Mouse (Mus musculus) neural tube, embryonic 12.5 days (tissue): Measurements from ENCODE around the gene Zdhhc21. TPM values are rescaled to one million over a fixed set of nuclear protein-coding genes. Genes with fewer than 3 reads are reported as not detected.

Source experiments
- ATAC-seq: fragments of 200-750 bp; cut with Nextera tagmentation; 2 replicates; pipeline ENCODE4 v1.8.0; 2017; ENCODE audit warnings: low read depth, mild to moderate bottlenecking, moderate TSS enrichment, moderate library complexity; ENCODE audit not compliant: low FRiP score
- H3K27ac ChIP-seq: fragments of 300-500 bp; sonication (generic); 2 replicates; pipeline ENCODE4 v1.5.1; 2016
- H3K27me3 ChIP-seq: fragments of 300-500 bp; sonication (generic); replicated peaks from 2 replicates; pipeline ENCODE4 v1.6.1; 2016; ENCODE audit warnings: mild to moderate bottlenecking
- H3K36me3 ChIP-seq: fragments of 300-500 bp; sonication (generic); 2 replicates; pipeline ENCODE4 v1.6.1; 2016; ENCODE audit warnings: mild to moderate bottlenecking
- H3K4me1 ChIP-seq: fragments of 300-500 bp; sonication (generic); 2 replicates; pipeline ENCODE4 v1.6.1; 2016
- H3K4me2 ChIP-seq: fragments of 300-500 bp; sonication (generic); replicated peaks from 2 replicates; pipeline ENCODE4 v1.6.1; 2016; ENCODE audit warnings: mild to moderate bottlenecking
- H3K4me3 ChIP-seq: fragments of 300-500 bp; sonication (generic); 2 replicates; pipeline ENCODE4 v1.5.1; 2016
- H3K9ac ChIP-seq: fragments of 300-500 bp; sonication (generic); 2 replicates; pipeline ENCODE4 v1.6.1; 2016; ENCODE audit warnings: mild to moderate bottlenecking
- H3K9me3 ChIP-seq: fragments of 300-500 bp; sonication (generic); 2 replicates; pipeline ENCODE4 v1.6.1; 2016; ENCODE audit warnings: mild to moderate bottlenecking
- WGBS: fragments of 180-500 bp; shearing (Covaris S2); methylation state at CpG from one replicate; pipeline ENCODE4 v1.1.7; 2016; 5-methylcytosine and 5-hydroxymethylcytosine counted together
- polyA plus RNA-seq: library from polyadenylated mRNA; unstranded; fragments of >200 nt; fragmentation: Nextera tagmentation; extraction: Ambion mirVana; gene quantifications from 2 replicates; pipeline ENCODE4 v1.2.1, GENCODE M21; 2016

Zdhhc21 gene
- polyA plus RNA-seq, 1 experiment from 2014 or later: 17.2 TPM

DNA sequence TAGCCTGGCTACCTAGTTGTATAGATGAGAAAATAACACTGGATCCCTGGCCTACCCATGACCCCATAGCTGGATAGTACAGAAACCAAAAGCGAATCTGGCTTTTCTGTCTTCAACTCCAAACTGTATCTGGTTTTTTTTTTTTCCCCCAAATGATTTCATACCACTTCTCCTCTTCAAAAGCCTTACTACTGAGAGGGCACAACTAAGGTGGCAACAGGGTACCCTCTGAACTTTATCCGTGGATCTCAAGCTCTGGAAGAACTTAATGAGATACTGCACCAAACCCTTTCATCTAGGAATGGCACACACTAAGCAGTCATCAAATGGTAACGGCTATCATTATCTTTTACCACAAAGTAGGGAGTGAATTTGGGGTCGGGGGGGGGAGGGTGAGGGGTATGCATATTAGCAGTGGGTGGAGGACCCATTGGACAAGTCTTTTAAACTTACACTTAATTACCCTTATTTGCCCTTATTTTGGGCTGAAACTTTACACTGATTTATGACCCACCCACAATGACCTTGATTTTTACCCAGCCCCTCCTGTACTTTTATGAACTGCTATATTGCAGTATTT, 1.2 kb downstream of the Zdhhc21 start:
- ATAC-seq: peak; percentile 28
- Histone ChIP-seq H3K4me2 (peak overlapping the region; percentile 81), H3K9ac (peak overlapping the region; percentile 91), H3K36me3 (no peaks in the 10 kb centered on the region), H3K27ac (no peak overlapping the region), H3K27me3 (no peaks in the 10 kb centered on the region), H3K4me1 (peaks cover 6% of the 10 kb centered on the region; the same call in 1 of the 2 replicates), H3K4me3 (peak overlapping the region; percentile 74), H3K9me3 (no peaks in the 10 kb centered on the region)
- 25% methylated on average over 4 of the region's 4 CpGs for WGBS

DNA sequence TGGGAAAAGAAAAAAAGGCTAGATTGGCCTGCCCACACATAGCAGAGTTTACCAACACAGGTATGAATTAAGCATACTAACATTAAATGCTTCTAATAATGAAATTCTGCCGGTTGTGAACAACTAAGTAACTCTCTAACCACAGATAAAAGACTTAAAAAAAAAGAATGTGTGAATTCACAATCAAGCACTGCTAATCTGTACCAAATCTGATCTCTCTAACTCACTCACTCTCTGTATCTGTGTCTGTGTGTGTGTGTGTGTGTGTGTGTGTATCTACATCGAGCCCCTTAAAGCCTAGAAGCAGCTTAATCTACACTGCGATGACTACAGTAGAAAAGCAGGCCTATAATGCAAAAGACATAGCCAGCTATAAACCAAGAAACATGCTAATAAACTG, 2.8 kb downstream of the Zdhhc21 start:
- 93% methylated on average over 3 of the region's 3 CpGs for WGBS
- no peak overlapping the region for H3K27ac ChIP-seq
- no peaks in the 10 kb centered on the region for H3K27me3 ChIP-seq
- H3K4me1 ChIP-seq: peaks cover 6% of the 10 kb centered on the region; the same call in 1 of the 2 replicates
- H3K36me3 ChIP-seq: no peaks in the 10 kb centered on the region
- H3K4me3 ChIP-seq: no peak overlapping the region
- no peak for ATAC-seq
- no peaks in the 10 kb centered on the region for H3K9me3 ChIP-seq
- H3K4me2 ChIP-seq: no peak overlapping the region
- H3K9ac ChIP-seq: no peak overlapping the region

DNA sequence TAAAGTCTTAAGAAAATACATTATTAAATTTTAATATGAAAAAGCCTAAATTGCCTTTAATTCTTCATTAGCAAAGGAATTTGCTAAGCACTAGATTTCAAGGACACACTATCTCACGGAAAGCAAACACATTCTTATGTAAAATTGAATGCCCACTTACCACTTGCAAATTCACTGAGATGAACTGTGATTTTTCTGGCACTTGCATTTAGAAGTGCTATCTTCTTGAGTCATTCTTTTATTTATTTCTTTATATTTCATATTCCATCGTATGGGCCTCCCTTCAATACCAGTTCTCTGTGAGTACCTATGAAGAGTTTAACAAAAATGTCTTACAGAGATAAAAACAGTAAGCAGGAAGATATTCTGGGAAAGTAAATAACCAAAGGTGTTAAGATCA, 5.9 kb downstream of the Zdhhc21 start:
- H3K4me1 ChIP-seq: peaks cover 6% of the 10 kb centered on the region
- no peak overlapping the region for H3K4me2 ChIP-seq
- ATAC-seq: no peak
- no peak overlapping the region for H3K9ac ChIP-seq
- 92% methylated on average over 2 of the region's 2 CpGs for WGBS
- H3K27me3 ChIP-seq: no peaks in the 10 kb centered on the region
- no peaks in the 10 kb centered on the region for H3K9me3 ChIP-seq
- no peak overlapping the region for H3K4me3 ChIP-seq
- no peak overlapping the region for H3K27ac ChIP-seq
- H3K36me3 ChIP-seq: no peaks in the 10 kb centered on the region

DNA sequence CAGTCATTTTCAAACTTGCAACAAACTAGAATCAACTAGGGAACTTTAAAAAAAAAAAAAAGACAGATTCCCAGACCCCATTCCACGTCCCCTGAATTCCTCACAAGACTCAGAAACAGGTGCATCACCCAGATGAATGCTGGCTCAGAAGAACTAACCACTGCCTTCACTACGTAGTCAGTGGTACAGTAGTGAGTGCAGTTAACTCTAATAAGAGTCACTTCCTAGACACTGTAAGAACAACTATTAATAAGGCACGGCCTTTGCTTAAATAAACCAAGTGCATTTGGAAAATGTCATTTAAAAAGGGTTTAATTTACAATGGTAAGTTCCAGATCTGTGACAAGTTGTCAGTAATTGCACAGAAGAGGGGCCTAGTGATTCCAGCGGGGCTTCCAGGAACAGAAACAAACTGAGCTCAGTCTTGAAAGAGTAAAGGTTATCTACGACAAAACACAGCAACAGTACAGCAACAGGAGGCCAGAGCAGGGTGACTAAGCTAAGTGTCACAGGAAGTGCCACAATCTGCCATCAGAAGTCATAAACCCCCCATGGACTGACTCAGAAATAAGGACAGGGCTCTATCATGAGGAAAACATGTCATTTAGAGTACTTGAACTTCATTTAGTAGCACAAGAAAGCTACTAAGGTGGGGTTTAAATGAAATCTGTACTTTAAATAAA, 11.1 kb downstream of the Zdhhc21 start:
- ATAC-seq: no peak
- no peak overlapping the region for H3K4me2 ChIP-seq
- no peak overlapping the region for H3K27ac ChIP-seq
- WGBS: 48% methylated on average over 5 of the region's 5 CpGs
- no peak overlapping the region for H3K9ac ChIP-seq
- no peaks in the 10 kb centered on the region; the same call in 1 of the 2 replicates for H3K4me1 ChIP-seq
- no peaks in the 10 kb centered on the region for H3K27me3 ChIP-seq
- peaks cover 2% of the 10 kb centered on the region; the same call in 1 of the 2 replicates for H3K36me3 ChIP-seq
- no peak overlapping the region for H3K4me3 ChIP-seq
- no peaks in the 10 kb centered on the region for H3K9me3 ChIP-seq

DNA sequence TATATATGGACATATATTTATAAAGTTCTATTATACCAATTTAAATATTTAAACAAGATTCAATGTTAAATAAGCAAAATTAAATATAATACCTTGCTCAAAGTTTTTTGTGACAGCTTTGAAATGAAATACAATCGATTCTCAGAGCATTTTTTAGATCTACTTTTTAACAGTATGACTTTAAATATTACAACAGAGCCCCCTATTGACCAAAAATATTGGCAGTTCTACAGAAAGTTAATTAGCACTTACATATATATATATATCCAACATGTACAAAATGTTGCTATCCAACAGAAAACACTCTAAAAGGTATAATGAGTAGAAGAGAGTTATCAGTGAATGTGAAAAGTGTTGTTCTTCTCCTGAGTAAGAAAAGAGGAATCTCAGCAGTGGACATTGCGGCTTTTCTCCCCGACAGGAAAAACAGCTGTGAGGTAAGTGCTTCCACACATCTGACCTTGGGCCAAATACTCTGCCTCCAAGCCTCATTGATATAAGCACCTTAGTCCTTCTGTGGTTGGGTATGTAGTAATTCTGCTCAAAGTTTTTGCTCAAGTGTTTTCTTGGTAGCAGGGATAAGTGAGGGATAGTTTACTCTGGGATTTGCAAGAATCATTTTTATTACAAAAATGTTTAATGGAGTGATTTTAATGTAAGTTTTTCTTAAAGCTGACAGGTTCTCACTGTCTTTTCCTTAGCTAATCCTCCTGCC, 22.1 kb downstream of the Zdhhc21 start:
- Histone ChIP-seq H3K4me1 (no peaks in the 10 kb centered on the region), H3K36me3 (peaks cover 16% of the 10 kb centered on the region; the same call in 1 of the 2 replicates), H3K9ac (no peak overlapping the region), H3K27me3 (no peaks in the 10 kb centered on the region), H3K27ac (no peak overlapping the region), H3K4me3 (no peak overlapping the region), H3K9me3 (no peaks in the 10 kb centered on the region), H3K4me2 (no peak overlapping the region)
- ATAC-seq: no peak
- WGBS: 88% methylated on average over 3 of the region's 3 CpGs

DNA sequence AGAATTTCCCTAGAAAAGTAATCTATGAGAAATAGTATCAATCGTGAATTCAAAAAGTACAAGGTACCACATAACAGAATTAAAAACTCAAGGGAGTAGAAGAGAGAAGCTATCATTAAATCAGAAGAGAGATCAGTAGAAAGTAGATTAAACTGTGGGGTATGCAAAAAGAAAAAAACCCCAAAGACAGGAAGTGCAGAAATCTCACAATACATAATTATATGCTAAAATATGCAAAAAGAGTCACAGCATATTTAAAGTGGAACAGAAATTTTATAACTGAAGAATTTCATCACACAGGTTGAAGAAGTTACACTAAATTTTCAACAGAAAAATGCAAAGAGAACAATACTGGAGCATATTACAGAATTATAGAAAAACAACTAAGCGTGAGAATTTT, 28.6 kb downstream of the Zdhhc21 start:
- Histone ChIP-seq H3K4me2 (no peak overlapping the region), H3K27ac (no peak overlapping the region), H3K4me3 (no peak overlapping the region), H3K36me3 (peaks cover 3% of the 10 kb centered on the region; the same call in 1 of the 2 replicates), H3K9me3 (no peaks in the 10 kb centered on the region), H3K27me3 (no peaks in the 10 kb centered on the region), H3K4me1 (no peaks in the 10 kb centered on the region), H3K9ac (no peak overlapping the region)
- no peak for ATAC-seq
- 92% methylated on average over 2 of the region's 2 CpGs for WGBS

DNA sequence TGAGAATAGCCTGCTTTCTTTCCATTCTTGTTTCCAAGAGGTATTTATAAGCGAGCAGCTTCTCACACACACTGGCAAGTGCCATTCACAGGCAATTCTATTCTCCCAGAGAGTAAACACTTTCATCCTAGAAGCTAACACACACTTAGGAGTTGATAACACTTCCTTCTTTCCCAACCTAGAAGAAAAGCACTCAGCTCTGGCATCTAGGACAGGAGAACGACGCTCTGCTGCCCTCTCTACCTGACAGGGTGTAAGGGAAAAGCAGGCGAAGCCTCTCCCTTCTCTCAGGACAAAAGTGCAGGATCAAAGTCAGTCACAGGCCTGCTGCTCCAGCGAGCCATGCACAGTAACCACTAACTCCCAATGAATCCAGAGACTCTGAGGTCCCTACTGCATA, 30.3 kb downstream of the Zdhhc21 start:
- Histone ChIP-seq H3K36me3 (no peaks in the 10 kb centered on the region), H3K4me3 (no peak overlapping the region), H3K4me2 (no peak overlapping the region), H3K4me1 (no peaks in the 10 kb centered on the region), H3K9ac (no peak overlapping the region), H3K9me3 (no peaks in the 10 kb centered on the region), H3K27me3 (no peaks in the 10 kb centered on the region), H3K27ac (no peak overlapping the region)
- 50% methylated on average over 5 of the region's 5 CpGs for WGBS
- ATAC-seq: no peak

DNA sequence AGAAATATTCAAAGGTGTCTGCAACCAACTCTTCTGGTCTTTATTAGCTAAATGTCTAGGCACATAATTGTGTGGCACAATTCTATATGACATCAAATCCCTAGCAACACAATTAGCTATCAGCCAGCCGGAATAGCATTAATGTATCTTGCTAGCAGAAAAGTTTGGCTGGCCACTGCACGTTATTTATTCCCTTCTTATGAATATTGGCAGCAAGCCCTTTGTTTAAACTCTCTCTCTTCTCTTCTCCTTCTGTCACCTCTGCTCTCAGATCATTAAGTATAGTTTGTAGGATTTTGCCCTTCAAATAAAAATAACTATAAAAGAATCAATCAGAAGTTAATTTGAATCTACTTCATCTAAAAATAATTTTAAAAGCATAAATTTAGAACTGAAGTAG, 32.8 kb downstream of the Zdhhc21 start:
- Histone ChIP-seq H3K4me2 (no peak overlapping the region), H3K4me3 (no peak overlapping the region), H3K9me3 (no peaks in the 10 kb centered on the region), H3K9ac (no peak overlapping the region), H3K27me3 (no peaks in the 10 kb centered on the region), H3K27ac (no peak overlapping the region), H3K36me3 (no peaks in the 10 kb centered on the region), H3K4me1 (no peaks in the 10 kb centered on the region)
- 87% methylated on average over 2 of the region's 2 CpGs for WGBS
- no peak for ATAC-seq

DNA sequence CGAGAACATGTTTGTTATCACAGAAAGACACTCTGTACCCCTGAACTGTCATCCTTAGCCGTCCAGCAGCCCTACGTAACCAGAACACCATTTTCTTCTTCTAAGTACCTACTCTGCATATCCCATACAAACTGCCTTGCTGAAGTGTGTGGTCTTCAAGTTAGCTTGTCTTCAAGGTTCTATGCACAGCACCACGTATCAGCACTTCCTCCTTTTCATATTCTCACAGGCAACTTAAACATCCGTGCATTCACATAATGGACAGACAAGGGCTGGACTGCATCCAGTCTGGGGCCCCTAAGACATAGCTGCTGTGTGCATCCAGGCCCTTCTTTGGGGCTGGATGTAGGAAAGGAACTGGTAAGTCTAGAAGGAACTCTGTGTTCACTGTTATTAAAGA, 41.9 kb downstream of the Zdhhc21 start:
- Histone ChIP-seq H3K27ac (no peak overlapping the region), H3K4me3 (no peak overlapping the region), H3K27me3 (no peaks in the 10 kb centered on the region), H3K9ac (no peak overlapping the region), H3K9me3 (no peaks in the 10 kb centered on the region), H3K4me2 (no peak overlapping the region), H3K4me1 (no peaks in the 10 kb centered on the region), H3K36me3 (0 out of 2 replicates have a peak, but pooled peaks cover 3% of the 10 kb centered on the region)
- WGBS: 89% methylated on average over 5 of the region's 5 CpGs
- ATAC-seq: no peak

DNA sequence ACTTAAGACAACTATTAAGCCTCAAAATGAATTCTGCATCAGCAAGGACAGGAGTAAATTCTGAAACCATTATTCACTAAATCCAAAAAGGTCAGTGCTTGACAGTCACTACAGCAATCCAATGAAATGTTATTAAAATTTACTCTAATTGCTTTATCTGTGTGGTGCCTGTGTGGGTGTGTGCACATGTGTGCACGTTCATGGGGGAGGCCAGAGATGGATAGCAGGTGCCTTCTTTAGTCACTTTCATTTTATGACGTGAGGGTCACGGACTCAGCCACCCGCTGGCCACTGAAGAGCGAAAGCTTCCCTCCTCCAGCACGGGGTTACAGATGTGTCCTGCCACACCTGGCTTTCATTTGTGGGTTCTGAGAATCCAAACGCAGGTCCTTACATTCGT, 43.4 kb downstream of the Zdhhc21 start:
- H3K9ac ChIP-seq: no peak overlapping the region
- 78% methylated on average over 8 of the region's 8 CpGs for WGBS
- no peak overlapping the region for H3K4me3 ChIP-seq
- no peak overlapping the region for H3K4me2 ChIP-seq
- no peak overlapping the region for H3K27ac ChIP-seq
- no peaks in the 10 kb centered on the region for H3K27me3 ChIP-seq
- no peak for ATAC-seq
- no peaks in the 10 kb centered on the region for H3K4me1 ChIP-seq
- no peaks in the 10 kb centered on the region for H3K9me3 ChIP-seq
- H3K36me3 ChIP-seq: 0 out of 2 replicates have a peak, but pooled peaks cover 3% of the 10 kb centered on the region

DNA sequence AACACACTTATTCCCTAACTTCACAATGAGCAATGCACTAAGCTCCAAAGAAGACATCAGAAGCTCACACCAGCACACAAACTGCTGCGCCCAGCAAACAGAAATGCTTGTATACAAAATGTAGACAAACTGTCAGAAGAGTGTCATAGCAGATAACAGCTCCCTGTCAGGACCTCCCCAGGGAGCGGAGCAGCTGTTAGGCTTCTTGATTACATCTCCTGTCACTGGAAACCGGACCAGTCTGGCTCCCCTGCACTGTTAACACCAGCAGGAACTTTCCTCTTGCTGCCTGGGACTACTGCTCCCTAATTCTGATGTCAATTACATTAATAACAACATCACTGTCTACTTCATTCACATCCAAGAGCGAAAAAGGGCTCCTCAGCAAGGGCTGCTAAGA, 44.5 kb downstream of the Zdhhc21 start:
- H3K4me3 ChIP-seq: no peak overlapping the region
- no peak overlapping the region for H3K9ac ChIP-seq
- no peak for ATAC-seq
- H3K27me3 ChIP-seq: no peaks in the 10 kb centered on the region
- H3K36me3 ChIP-seq: 0 out of 2 replicates have a peak, but pooled peaks cover 3% of the 10 kb centered on the region
- H3K4me1 ChIP-seq: no peaks in the 10 kb centered on the region
- 73% methylated on average over 4 of the region's 4 CpGs for WGBS
- H3K4me2 ChIP-seq: no peak overlapping the region
- H3K27ac ChIP-seq: no peak overlapping the region
- no peaks in the 10 kb centered on the region for H3K9me3 ChIP-seq

DNA sequence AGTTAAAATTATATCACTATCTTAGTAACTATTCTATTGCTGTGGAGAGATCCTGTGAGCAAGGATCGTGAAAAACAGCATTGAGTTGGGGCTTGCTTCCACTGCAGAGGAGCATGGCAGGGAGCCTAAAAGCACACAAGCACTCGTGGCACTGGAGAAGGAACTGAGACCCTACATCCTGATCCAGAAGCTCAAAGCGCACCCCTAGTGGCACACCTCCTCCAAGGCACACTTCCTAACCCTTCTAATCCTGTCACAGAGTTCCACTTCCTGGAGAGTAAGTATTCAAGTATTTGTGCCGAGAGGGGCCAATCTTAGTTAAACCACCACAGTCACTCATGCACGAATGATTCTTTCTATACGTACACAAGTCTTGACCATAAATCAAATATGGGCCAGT, 46.4 kb downstream of the Zdhhc21 start:
- 69% methylated on average over 6 of the region's 6 CpGs for WGBS
- H3K4me3 ChIP-seq: no peak overlapping the region
- H3K27me3 ChIP-seq: no peaks in the 10 kb centered on the region
- 0 out of 2 replicates have a peak, but pooled peaks cover 3% of the 10 kb centered on the region for H3K36me3 ChIP-seq
- H3K9me3 ChIP-seq: no peaks in the 10 kb centered on the region
- no peak overlapping the region for H3K9ac ChIP-seq
- no peak overlapping the region for H3K4me2 ChIP-seq
- no peak overlapping the region for H3K27ac ChIP-seq
- no peak for ATAC-seq
- no peaks in the 10 kb centered on the region for H3K4me1 ChIP-seq
